Mouse (Mus musculus): Measurements from ENCODE around the gene Zfp936.
"Not testable (repeated sequence)": the region's sequence is repeated elsewhere in the genome, so short reads cannot be mapped to it uniquely, and the experiment has no call there.

Zfp936 gene

GRCm38 (mm10) chr7:43113929-43114328, at the start of gene Zfp936:
TSS of gene Zfp936 (plus strand) at chr7:43114229.
- DNase-seq: not testable (repeated sequence)

DNA sequence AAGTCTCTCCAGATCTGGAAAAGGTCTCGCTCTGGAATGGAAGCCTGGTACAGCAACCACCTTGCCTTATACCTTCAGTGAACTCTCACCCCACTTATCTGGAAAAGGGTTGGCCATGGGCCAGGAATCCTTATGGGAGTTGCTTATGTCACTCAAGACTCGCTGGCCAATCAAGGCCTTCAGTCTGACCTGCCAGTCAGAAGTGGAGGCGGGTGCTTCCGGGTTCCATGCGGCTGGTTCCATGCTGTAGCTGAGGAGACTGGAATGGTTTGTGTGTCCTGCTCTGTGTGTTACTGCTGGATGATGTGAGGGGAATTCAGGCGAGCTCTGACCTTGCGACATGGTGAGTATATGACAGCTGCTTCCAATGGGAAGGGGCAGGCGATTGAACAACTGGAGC, 36.2 kb upstream of the Zfp936 start:
- peak in 1 of 2 experiments; percentile 0 for DNase-seq

DNA sequence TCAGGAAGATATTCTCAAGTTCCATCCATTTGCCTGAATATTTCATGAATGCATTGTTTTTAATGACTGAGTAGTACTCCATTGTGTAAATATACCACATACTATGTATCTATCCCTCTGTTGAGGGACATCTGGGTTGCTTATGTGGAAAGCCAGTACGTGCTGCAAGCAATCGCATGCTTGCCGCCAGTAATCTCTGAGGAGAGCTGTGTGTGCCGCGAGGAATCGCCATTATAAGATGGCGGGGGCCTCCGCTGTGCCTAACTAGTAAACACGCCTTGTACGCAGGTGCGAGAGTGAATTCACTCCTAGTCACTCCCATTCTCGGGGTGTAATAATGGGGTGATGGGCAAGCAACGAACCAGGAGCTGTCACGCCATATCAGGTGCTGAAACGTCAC, 14.7 kb downstream of the Zfp936 start:
- not testable (repeated sequence) for DNase-seq

GRCm38 (mm10) chr7:43164121-43164520, 50.1 kb downstream of the Zfp936 start:
- not testable (repeated sequence) for DNase-seq

GRCm38 (mm10) chr7:43167101-43167500, 53.1 kb downstream of the Zfp936 start:
- not testable (repeated sequence) for DNase-seq

- DNase-seq: not testable (repeated sequence)
These were observed 53.8 kb downstream of the Zfp936 start for GRCm38 (mm10) chr7:43167811-43168210.

GRCm38 (mm10) chr7:43168212-43168611, 54.2 kb downstream of the Zfp936 start:
- not testable (repeated sequence) for DNase-seq

DNA sequence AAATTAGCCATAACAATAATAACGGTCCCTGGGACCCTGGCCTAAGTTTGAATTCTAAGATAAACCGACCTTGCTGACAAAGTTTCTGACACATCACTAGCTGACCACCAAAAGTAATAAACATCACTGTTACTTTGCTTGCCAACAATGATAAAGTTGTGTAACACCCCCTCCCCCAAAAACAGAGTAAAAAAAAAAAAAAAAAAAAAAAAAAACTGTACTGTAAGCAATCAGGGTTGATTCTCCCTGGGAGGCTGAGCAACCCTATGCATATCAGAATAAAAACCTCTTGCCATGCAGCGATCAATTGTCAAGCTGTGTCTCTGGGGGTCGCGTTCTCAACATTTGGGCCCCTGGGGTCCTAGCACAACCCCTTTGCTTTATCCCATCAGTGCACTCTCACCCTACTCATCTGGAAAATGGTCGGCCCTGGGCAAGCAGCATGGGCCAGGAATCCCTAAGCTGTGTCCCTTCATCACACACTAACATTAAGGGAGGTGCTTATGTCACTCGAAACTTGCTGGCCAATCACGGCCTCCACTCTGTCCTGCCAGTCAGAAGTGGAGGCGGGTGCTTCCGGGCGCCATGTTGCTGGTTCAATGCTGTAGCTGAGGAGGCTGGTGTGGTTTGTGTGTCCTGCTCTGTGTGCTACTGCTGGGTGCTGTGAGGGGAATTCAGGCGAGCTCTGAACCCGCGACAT, 63.1 kb downstream of the Zfp936 start:
- DNase-seq: no peak

- DNase-seq: peak in 1 of 2 experiments; percentile 5
These were observed 99.8 kb downstream of the Zfp936 start for GRCm38 (mm10) chr7:43213781-43214180.

Measured in cerebellum, postnatal 10 days (tissue).